Mouse (Mus musculus) ES-CJ7 (cell line): ENCODE measurements at regions not wholly inside any gene's neighbourhood (a gene's known extent, or its start where the extent isn't known, plus 50 kb on each side); places are given as distances from the start of the nearest gene placed in this dataset.

Experiments used
- DNase-seq: peaks from one replicate; pipeline ENCODE4 v3.0.0; 2011; ENCODE audit warnings: low read depth, low spot score

GRCm38 (mm10) chr5:133569096-133569495 is 530.4 kb upstream of the Castor2 start:
- no peak for DNase-seq

DNA sequence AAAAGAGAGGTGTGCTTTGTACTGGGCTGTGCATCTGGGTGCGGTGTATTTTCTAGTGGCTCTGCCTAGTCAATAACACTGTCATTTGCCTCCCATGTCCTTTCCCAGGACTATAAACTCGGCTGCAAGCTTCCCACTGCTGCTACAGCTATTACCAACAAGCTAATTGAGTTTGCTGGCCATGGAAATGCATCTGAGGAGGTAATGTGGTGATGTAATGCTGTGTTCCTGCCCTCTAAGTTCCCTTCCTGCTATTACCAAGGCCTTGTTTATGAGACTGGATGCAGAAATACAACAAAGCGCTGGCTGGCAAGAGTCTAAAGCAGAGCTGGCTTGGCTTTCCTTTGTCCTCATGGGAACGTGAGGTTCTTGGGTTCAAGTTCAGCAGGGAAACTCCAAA is 533.0 kb upstream of the Castor2 start:
- DNase-seq, result no peak

DNA sequence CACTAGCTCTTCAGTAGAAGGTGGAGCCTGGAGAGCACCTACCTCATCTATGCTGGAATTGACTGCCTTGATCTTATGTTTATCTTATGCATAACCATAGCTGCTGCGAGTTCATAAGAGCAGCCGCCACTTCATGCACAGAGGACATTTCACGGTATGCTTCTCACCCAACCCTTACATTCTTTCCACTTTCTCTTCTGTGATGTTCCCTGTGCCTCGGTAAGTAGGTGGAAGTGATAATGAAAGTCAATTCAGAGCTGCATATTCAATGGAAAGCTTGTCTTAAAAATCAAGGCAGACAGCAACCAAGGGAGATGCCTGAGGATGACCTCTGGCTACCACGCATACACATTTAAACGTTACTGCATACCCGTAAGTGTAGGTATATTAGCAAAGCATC is 548.9 kb upstream of the Castor2 start:
- DNase-seq, result no peak

DNA sequence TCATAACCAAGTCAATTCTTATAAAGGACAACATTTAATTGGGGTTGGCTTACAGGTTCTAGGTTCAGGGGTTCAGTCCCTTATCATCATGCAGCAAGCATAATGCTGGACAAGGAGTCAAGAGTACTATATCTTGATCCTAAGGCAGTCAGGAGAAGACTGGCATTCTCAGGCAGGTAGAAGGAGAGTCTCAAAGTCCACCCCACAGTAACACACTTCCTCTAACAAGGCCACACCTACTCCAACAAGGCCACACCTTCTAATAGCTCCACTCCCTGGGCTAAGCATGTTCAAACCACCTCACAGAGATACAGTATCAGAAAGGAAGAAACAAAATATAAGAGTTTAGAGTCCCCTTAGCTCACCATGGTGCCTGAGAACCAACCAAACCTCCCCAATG is 557.3 kb upstream of the Castor2 start:
- DNase-seq, result no peak

GRCm38 (mm10) chr5:133532678-133533077 is 566.8 kb upstream of the Castor2 start:
- peak; percentile 8 for DNase-seq

GRCm38 (mm10) chr5:133505661-133506060 is 593.9 kb upstream of the Castor2 start:
- no peak for DNase-seq

- DNase-seq, result no peak
Measured at GRCm38 (mm10) chr5:133487806-133488290, 611.7 kb upstream of the Castor2 start.

- DNase-seq, result no peak
Measured at GRCm38 (mm10) chr5:133482291-133483086, 617.0 kb upstream of the Castor2 start.

GRCm38 (mm10) chr5:133479205-133479604 is 620.3 kb upstream of the Castor2 start:
- no peak for DNase-seq

GRCm38 (mm10) chr5:133453349-133454049 is 646.0 kb upstream of the Castor2 start:
- DNase-seq, result no peak

DNA sequence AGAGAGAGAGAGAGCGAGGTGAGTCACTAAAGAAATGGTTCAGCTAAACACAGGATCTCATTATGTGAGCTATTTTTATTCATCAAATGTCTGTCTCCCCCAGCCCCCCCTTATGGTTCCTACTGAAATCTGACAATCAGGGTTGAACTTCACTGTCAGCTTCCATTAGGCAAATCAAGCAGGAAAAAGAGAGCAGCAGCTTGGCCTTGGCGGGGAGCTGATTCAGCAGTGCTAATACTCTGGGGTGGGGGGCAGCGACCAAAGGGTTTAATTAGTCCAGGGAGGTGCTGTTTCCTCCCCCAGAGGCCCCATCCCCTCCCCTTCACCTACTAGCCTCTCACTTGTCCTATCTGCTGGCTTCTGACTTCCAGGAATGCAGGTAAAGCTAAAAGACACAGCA is 649.6 kb upstream of the Castor2 start:
- DNase-seq, result no peak

DNA sequence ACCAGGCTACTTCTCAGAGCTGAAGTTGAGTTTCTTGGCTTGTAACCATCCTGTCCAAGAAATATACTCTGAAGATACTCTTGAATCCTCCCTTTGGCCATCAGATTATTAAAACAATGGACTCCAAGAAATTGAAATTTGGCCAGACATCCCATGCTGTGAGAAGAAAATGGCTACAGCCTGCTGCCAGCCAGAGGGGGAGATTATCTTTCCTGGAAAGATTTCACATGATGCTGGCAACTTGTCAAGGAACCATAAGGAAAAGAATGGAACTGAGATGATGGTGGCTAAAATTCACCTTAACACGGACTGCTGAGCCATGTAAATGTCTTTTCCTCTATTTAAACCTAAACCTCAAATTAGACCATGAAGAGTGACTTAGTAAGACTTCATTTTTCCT is 698.7 kb upstream of the Castor2 start:
- no peak for DNase-seq

DNA sequence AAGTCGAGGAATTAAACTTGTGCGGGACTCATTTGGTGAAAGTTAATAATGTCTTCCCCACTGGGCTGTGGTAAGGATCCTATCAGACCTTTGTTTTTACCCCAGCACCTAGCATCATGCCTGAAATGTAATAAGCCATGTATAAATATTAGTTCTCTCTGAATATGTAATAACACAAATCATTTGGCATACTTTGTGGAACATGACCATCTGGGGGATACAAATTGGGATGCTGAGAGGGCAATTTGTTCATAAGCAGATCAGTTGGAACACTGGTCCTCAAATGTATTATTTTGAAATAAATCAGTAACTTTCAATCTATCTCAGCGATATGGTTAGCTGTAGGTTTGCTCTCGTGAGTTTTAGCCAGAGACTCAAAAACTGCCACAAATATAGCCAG is 709.6 kb upstream of the Castor2 start:
- no peak for DNase-seq

DNA sequence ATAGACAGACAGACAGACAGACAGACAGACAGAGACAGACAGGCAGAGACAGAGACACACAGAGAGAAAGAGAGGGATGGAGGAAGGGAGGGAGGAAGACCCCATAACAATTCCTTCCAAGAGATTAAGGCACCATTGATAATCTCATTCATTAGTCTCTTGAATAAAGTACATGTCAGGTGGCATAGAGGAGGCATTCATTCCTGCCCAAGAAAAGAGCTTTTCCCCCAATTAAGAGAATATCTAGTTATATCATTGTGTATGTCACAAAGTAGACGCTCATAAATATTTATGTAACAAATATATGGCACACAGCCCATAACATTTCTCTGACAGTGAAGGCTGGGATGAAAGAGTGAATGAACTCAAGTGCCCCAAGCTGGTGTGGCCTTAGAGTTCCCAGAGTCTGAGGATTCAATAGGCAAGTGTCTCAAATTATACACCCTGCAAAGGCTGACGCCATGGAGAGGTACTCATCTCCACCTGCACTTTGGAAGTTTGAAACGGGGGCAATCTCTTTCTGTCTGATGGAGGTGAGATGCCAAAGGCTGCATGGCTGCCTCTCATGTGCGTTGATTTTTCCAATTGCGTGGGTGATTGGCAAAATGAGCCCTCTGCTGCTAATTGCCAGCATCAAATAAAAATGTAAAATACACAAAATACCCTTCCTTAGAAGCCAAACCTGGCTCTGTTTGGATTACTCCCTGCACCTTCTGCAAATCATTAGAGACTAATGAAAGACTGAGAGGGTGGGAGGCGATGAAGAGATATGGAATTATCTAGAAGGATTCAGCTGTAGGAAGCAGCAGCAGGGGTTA is 710.3 kb upstream of the Castor2 start:
- DNase-seq, result no peak

DNA sequence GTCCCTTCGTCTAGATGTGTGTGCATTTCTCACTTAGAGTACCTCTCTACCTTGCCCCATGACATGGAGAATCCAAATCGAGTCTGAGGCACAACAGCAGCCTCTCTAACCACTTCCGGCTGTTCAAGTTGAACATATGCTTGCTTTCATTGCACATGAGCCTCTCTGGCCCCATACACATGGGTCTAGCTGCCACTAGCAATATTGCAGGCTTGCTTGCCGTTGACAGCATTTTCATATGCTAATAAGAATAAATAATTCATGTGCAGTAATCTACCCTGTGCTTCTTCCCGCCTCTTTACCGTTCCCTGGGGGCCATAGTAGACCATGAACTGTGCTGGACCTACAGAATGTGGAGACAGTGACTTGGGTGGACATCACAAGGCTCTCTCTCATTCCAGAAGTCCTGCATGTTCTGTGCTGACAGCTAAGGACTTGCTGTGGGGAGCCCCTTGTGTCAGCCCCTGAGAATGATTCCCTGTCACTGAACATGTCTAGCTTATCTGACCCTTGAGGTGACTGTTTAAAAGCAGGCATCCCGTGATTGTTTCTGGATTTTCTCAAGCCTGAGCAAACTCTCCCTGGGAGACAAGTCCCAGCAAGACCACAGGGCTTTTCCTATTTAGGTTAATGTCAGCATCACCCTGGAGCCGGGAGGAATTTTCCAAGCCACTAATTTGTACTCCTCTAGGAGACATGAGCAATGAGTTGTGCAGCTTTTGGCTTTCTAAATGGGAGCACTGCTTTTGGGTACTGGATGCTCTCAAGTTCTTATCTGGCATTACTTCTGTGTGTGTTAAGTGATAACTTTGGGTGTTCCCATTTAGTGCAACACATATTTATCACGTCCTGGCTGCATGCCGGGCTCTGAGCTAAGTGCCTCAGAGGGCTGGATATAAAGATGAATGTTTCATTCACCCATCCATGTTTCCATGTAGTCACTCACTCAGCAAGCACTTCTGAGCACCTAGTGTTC is 713.8 kb upstream of the Castor2 start:
- no peak for DNase-seq

- DNase-seq, result peak; percentile 3
Measured at GRCm38 (mm10) chr5:133365771-133366170, 733.7 kb upstream of the Castor2 start.

DNA sequence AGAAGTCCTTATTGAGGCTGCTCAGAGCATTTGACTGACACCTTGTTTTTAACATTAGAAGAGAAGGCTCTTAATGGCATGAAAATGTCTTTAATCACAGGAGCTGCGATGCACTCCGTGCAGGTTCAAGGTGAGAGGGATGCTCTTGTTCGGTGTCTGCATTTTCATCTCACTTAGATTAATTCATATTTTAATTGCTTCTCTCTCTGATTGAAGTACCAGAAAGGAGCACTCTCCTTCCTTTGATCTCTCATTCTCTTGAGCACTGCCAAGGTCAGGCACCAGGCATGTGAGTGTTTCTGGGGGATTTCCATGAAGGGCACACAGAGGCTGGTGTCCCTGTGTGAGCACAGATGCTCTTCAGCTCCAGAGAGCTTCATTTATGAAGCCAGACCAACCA is 752.0 kb upstream of the Castor2 start:
- DNase-seq, result no peak

- no peak for DNase-seq
Measured at GRCm38 (mm10) chr5:133341973-133342372, 757.5 kb upstream of the Castor2 start.

DNA sequence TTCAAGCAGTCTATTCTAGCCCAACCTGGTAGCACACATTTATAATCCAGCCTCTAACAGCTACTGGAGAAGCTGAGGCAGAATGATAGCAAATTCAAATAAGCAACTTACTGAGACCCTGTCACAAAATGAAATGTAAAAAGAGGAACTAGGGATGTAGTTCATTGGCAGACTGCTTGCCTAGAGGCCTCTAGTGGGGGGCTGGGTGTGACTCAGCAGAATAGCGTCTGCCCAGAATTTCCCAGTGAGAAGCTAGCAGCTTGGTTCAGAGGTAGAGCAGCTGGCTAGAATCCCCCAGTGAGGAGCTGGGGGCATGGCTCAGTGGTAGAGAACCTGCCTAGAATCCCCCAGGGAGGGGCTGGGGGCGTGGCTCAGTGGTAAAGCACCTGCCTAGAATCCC is 777.5 kb upstream of the Auts2 start:
- peak; percentile 11 for DNase-seq

DNA sequence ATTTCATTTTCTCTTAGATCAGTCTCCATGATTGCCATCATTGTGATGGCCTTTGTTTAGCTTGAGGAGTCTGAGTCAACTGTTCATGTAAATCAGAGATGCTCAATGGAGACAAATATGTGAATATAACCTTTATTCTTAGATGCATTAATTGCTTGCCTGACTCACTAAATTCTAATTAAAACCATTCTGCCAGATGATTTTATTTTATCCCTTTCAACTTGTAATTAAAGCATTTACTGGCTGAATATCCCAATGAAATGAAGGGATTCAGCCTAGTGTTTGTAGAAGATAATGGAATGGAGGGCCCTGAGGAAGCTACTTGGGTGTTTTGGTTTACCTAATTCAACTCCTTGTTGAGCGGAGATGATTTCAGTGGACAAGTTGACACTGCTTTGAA is 777.1 kb upstream of the Auts2 start:
- DNase-seq, result no peak

- DNase-seq, result no peak
Measured at GRCm38 (mm10) chr5:133314031-133314430, 770.9 kb upstream of the Auts2 start.
